Mouse (Mus musculus): ENCODE data around the gene Tas1r1. TPM values are rescaled to one million over a fixed set of nuclear protein-coding genes. Genes with fewer than 3 reads are reported as not detected.

Gene Tas1r1
- total RNA-seq, 1 experiment, result 1.9 TPM

GRCm38 (mm10) chr4:152072655-152073054, 34.3 kb upstream of the Tas1r1 start:
- Histone ChIP-seq H3K4me1 (ENCODE audit: control insufficient read depth in 2 of 2, insufficient read depth in 2 of 2, low read length in 2 of 2, poor library complexity in 1 of 2) (peaks cover 0 to 15% of the 10 kb centered on the region in 2 experiments; a peak in 2 of 4 replicates), H3K4me3 (ENCODE audit: insufficient read depth in 1 of 2, low read depth in 1 of 2, low read length in 2 of 2, poor library complexity in 1 of 2, severe bottlenecking in 1 of 2) (no peak overlapping the region), H3K9me3 (ENCODE audit: control insufficient read depth, insufficient read depth, low read depth, low read length) (no peaks in the 10 kb centered on the region), H3K36me3 (ENCODE audit: control insufficient read depth, insufficient read depth, low read length, poor library complexity, severe bottlenecking) (no peaks in the 10 kb centered on the region), H3K27ac (ENCODE audit: insufficient read depth, low read depth, low read length, poor library complexity, severe bottlenecking) (no peak overlapping the region), H3K9ac (ENCODE audit: insufficient read depth, low read depth, low read length, poor library complexity, severe bottlenecking) (no peak overlapping the region)
- no peak for DNase-seq (ENCODE audit: low read depth, low spot score)
- in situ Hi-C loops (cut with MboI; ENCODE audit: low sequenced_read_pairs in 2 of 2, unreplicated experiment in 2 of 2), result no loop called here
- TF ChIP-seq ZNF384 (IDR thresholded peaks at IDR 0.05; ENCODE audit: low read depth, low read length), result no peak

GRCm38 (mm10) chr4:152072121-152072601, 33.8 kb upstream of the Tas1r1 start, which contains the start of gene Plekhg5:
Gene Plekhg5, plus strand, starts transcription at chr4:152072498.
- Histone ChIP-seq H3K9ac (ENCODE audit: insufficient read depth, low read depth, low read length, poor library complexity, severe bottlenecking) (no peak within 1 kb of the TSS), H3K4me3 (ENCODE audit: insufficient read depth in 1 of 2, low read depth in 1 of 2, low read length in 2 of 2, poor library complexity in 1 of 2, severe bottlenecking in 1 of 2) (no peak within 1 kb of the TSS), H3K27ac (ENCODE audit: insufficient read depth, low read depth, low read length, poor library complexity, severe bottlenecking) (no peak within 1 kb of the TSS), H3K36me3 (ENCODE audit: control insufficient read depth, insufficient read depth, low read length, poor library complexity, severe bottlenecking) (no peaks in the 10 kb centered on the region), H3K4me1 (ENCODE audit: control insufficient read depth in 2 of 2, insufficient read depth in 2 of 2, low read length in 2 of 2, poor library complexity in 1 of 2) (peaks cover 0 to 15% of the 10 kb centered on the region in 2 experiments; a peak in 2 of 4 replicates), H3K9me3 (ENCODE audit: control insufficient read depth, insufficient read depth, low read depth, low read length) (no peaks in the 10 kb centered on the region)
- DNase-seq (ENCODE audit: low read depth, low spot score), result no peak
- in situ Hi-C loops (cut with MboI; ENCODE audit: low sequenced_read_pairs in 2 of 2, unreplicated experiment in 2 of 2), result no loop called here
- no peak for TF ChIP-seq CHD2 (IDR thresholded peaks at IDR 0.05; ENCODE audit: low read depth, low read length)
- no peak for TF ChIP-seq MAFK (IDR thresholded peaks at IDR 0.05; ENCODE audit: insufficient read depth, low read depth, low read length)

GRCm38 (mm10) chr4:152070494-152071396, 32.4 kb upstream of the Tas1r1 start:
- peaks cover 0 to 15% of the 10 kb centered on the region in 2 experiments; a peak in 2 of 4 replicates for H3K4me1 ChIP-seq (ENCODE audit: control insufficient read depth in 2 of 2, insufficient read depth in 2 of 2, low read length in 2 of 2, poor library complexity in 1 of 2)
- no peak overlapping the region for H3K4me3 ChIP-seq (ENCODE audit: insufficient read depth in 1 of 2, low read depth in 1 of 2, low read length in 2 of 2, poor library complexity in 1 of 2, severe bottlenecking in 1 of 2)
- no peak overlapping the region for H3K9ac ChIP-seq (ENCODE audit: insufficient read depth, low read depth, low read length, poor library complexity, severe bottlenecking)
- TF ChIP-seq ZNF384 (IDR thresholded peaks at IDR 0.05; ENCODE audit: low read depth, low read length) (no peak), ZC3H11A (IDR thresholded peaks at IDR 0.05; ENCODE audit: borderline replicate concordance, low read depth, low read length) (no peak), CHD2 (IDR thresholded peaks at IDR 0.05; ENCODE audit: low read depth, low read length) (no peak), MAFK (IDR thresholded peaks at IDR 0.05; ENCODE audit: insufficient read depth, low read depth, low read length) (no peak)
- in situ Hi-C loops (cut with MboI; ENCODE audit: low sequenced_read_pairs in 2 of 2, unreplicated experiment in 2 of 2), result no loop called here
- no peak overlapping the region for H3K27ac ChIP-seq (ENCODE audit: insufficient read depth, low read depth, low read length, poor library complexity, severe bottlenecking)
- no peaks in the 10 kb centered on the region for H3K36me3 ChIP-seq (ENCODE audit: control insufficient read depth, insufficient read depth, low read length, poor library complexity, severe bottlenecking)
- no peaks in the 10 kb centered on the region for H3K9me3 ChIP-seq (ENCODE audit: control insufficient read depth, insufficient read depth, low read depth, low read length)
- no peak for DNase-seq (ENCODE audit: low read depth, low spot score)

GRCm38 (mm10) chr4:152069245-152069644, 30.9 kb upstream of the Tas1r1 start:
- no peak for DNase-seq (ENCODE audit: low read depth, low spot score)
- no peaks in the 10 kb centered on the region for H3K36me3 ChIP-seq (ENCODE audit: control insufficient read depth, insufficient read depth, low read length, poor library complexity, severe bottlenecking)
- no peak for TF ChIP-seq CHD2 (IDR thresholded peaks at IDR 0.05; ENCODE audit: low read depth, low read length)
- no peak for TF ChIP-seq HCFC1 (IDR thresholded peaks at IDR 0.05; ENCODE audit: borderline replicate concordance, insufficient read depth, low read length)
- TF ChIP-seq MAFK (IDR thresholded peaks at IDR 0.05; ENCODE audit: insufficient read depth, low read depth, low read length), result no peak
- no peak for TF ChIP-seq ZC3H11A (IDR thresholded peaks at IDR 0.05; ENCODE audit: borderline replicate concordance, low read depth, low read length)
- in situ Hi-C loops (cut with MboI; ENCODE audit: low sequenced_read_pairs in 2 of 2, unreplicated experiment in 2 of 2), result no loop called here
- no peak overlapping the region for H3K27ac ChIP-seq (ENCODE audit: insufficient read depth, low read depth, low read length, poor library complexity, severe bottlenecking)
- H3K4me1 ChIP-seq (ENCODE audit: control insufficient read depth in 2 of 2, insufficient read depth in 2 of 2, low read length in 2 of 2, poor library complexity in 1 of 2), result peaks cover 0 to 15% of the 10 kb centered on the region in 2 experiments; a peak in 2 of 4 replicates
- no peak overlapping the region for H3K4me3 ChIP-seq (ENCODE audit: insufficient read depth in 1 of 2, low read depth in 1 of 2, low read length in 2 of 2, poor library complexity in 1 of 2, severe bottlenecking in 1 of 2)
- H3K9ac ChIP-seq (ENCODE audit: insufficient read depth, low read depth, low read length, poor library complexity, severe bottlenecking), result no peak overlapping the region
- no peaks in the 10 kb centered on the region for H3K9me3 ChIP-seq (ENCODE audit: control insufficient read depth, insufficient read depth, low read depth, low read length)
